Comparison of ENCODE assay signal across 10 mouse cellular contexts in the genomic region with DNA sequence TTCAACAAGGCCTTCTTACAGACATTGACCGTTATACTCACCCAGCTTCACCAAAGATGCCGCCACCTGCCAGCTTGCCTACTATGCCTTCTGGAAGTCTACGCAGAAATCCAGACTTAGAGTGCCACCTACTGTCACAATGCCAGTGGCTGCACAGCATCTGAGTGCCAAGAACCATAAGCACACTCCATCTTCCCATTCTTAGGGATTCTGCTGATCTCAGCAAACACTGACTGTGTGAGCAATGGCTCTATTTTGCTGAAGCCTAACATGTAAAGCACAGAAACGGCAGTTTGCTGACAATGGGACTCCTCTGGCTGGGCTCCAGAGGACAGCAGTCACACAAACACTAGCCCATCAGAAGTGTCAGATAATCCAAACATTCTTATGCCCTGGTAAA. TPM values are rescaled to one million over a fixed set of nuclear protein-coding genes. Genes with fewer than 3 reads are reported as not detected.
A peak's percentile ranks its signal among the peaks of the same experiment; 100 is the strongest.
DNase-seq lines count a peak whose midpoint lies in the region; ATAC-seq and TF ChIP-seq lines count a peak whose summit lies in the region.
"Had no signal": no experiment of that assay in that cellular context is flagged by ENCODE, and none has a peak within 500 bp of the region (broad histone marks: within the 10 kb centered on the region; RNA-seq: fewer than 3 reads in every experiment).

No protein-coding gene starts in this region.

- no peak overlapping the region for H3K9ac ChIP-seq in heart, postnatal 0 days (replicated peaks; ENCODE audit: low read depth, low read length)
- no peak overlapping the region for H3K9ac ChIP-seq in hindbrain, embryonic 13.5 days
- H3K9ac ChIP-seq: stomach, embryonic 15.5 days had no signal

- H3K27ac ChIP-seq in heart, postnatal 0 days (ENCODE audit: low read depth) = no peak overlapping the region
- H3K27ac ChIP-seq in hindbrain, embryonic 13.5 days = no peak overlapping the region
- H3K27ac ChIP-seq: stomach, embryonic 15.5 days had no signal

- peak; percentile 49 for TF ChIP-seq CTCF in heart, postnatal 0 days (IDR thresholded peaks at IDR 0.05; ENCODE audit: low read depth)

- intact Hi-C loops in heart, postnatal 36 days (cut with DNase I) = no loop called here
- intact Hi-C loops in left cerebral cortex, postnatal 25 days (cut with DNase I) = no loop called here

- H3K4me3 ChIP-seq in heart, postnatal 0 days (ENCODE audit: low read depth, low read length) = no peak overlapping the region
- H3K4me3 ChIP-seq in hindbrain, embryonic 13.5 days = no peak overlapping the region
- H3K4me3 ChIP-seq: stomach, embryonic 15.5 days had no signal

- no peaks in the 10 kb centered on the region for H3K27me3 ChIP-seq in heart, postnatal 0 days (ENCODE audit: control insufficient read depth, insufficient read depth, low read length)
- H3K27me3 ChIP-seq in hindbrain, embryonic 13.5 days = no peaks in the 10 kb centered on the region
- H3K27me3 ChIP-seq: stomach, embryonic 15.5 days had no signal

- 34% methylated on average over 4 of the region's 4 CpGs for WGBS in heart, postnatal 0 days
- 34% methylated on average over 4 of the region's 4 CpGs for WGBS in hindbrain, embryonic 13.5 days

- H3K4me2 ChIP-seq in heart, postnatal 0 days (ENCODE audit: low read depth, low read length) = no peak overlapping the region
- H3K4me2 ChIP-seq in hindbrain, embryonic 13.5 days = no peak overlapping the region
- H3K4me2 ChIP-seq: stomach, embryonic 15.5 days had no signal

- no peak for ATAC-seq in heart, postnatal 0 days (ENCODE audit: insufficient read depth, low read depth)
- ATAC-seq in common myeloid progenitor, adult 5-6 weeks (replicated peaks; ENCODE audit: low read depth, poor library complexity, severe bottlenecking) = peak; percentile 92
- ATAC-seq in hindbrain, embryonic 13.5 days (ENCODE audit: low FRiP score) = peak; percentile 74
- ATAC-seq in megakaryocyte-erythroid progenitor cell, adult 5-6 weeks (replicated peaks; ENCODE audit: low FRiP score, low TSS enrichment, poor library complexity, severe bottlenecking) = no peak

- TF ChIP-seq EP300 in heart, postnatal 0 days (IDR thresholded peaks at IDR 0.05; ENCODE audit: low read depth) = no peak

- peak; percentile 24 for DNase-seq in heart, postnatal 0 days (ENCODE audit: low spot score)
- no peak for DNase-seq in heart, postnatal 36 days
- DNase-seq in Muller cell, postnatal 12 days (ENCODE audit: inconsistent ontology term) = peak; percentile 38
- peak; percentile 50 to 82 for DNase-seq in left cerebral cortex, postnatal 25 days (ENCODE audit: low spot score in 2 of 2)
- DNase-seq in retina, adult 2 months (ENCODE audit: low read depth, low spot score) = peak; percentile 20

- H3K4me1 ChIP-seq in heart, postnatal 0 days (ENCODE audit: control insufficient read depth, insufficient read depth) = no peaks in the 10 kb centered on the region
- H3K4me1 ChIP-seq in hindbrain, embryonic 13.5 days (replicated peaks) = no peaks in the 10 kb centered on the region
- H3K4me1 ChIP-seq: stomach, embryonic 15.5 days had no signal

- no peaks in the 10 kb centered on the region for H3K36me3 ChIP-seq in heart, postnatal 0 days (replicated peaks; ENCODE audit: control insufficient read depth, insufficient read depth, low read length)
- no peaks in the 10 kb centered on the region for H3K36me3 ChIP-seq in hindbrain, embryonic 13.5 days
- H3K36me3 ChIP-seq: G1E; stomach, embryonic 15.5 days had no signal

- H3K9me3 ChIP-seq in heart, postnatal 0 days (replicated peaks; ENCODE audit: control insufficient read depth, low read length) = no peaks in the 10 kb centered on the region
- no peaks in the 10 kb centered on the region for H3K9me3 ChIP-seq in hindbrain, embryonic 13.5 days
- H3K9me3 ChIP-seq: G1E; stomach, embryonic 15.5 days had no signal

RNA-seq across cellular contexts. Expression of gene Olfr270, which starts 5.7 kb away (rescaled TPM):
- not detected in 2 replicates for total RNA-seq in heart, postnatal 0 days (2014; rRNA removed; ENCODE audit: low replicate concordance)
- not detected in 2 replicates for polyA plus RNA-seq in heart, postnatal 0 days (2015; fragmentation: Nextera tagmentation; extraction: Ambion mirVana)
- total RNA-seq in heart, postnatal 36 days (2021) = not detected
- not detected in 2 replicates for total RNA-seq in common myeloid progenitor, adult 5-6 weeks (2017)
- polyA plus RNA-seq in hindbrain, embryonic 13.5 days (2015; fragmentation: Nextera tagmentation; extraction: Ambion mirVana) = not detected in 2 replicates
- total RNA-seq in left cerebral cortex, postnatal 25 days (2021) = not detected
- total RNA-seq in megakaryocyte-erythroid progenitor cell, adult 5-6 weeks (2014; fragmentation: Nextera tagmentation) = not detected in 2 replicates
- not detected in 2 replicates for total RNA-seq in megakaryocyte-erythroid progenitor cell, adult 5-6 weeks (2017)
- polyA plus RNA-seq: G1E; stomach, embryonic 15.5 days had no signal

RNA-seq across cellular contexts. Expression of gene Nipsnap3a, which starts 30.4 kb away (rescaled TPM):
- total RNA-seq in heart, postnatal 0 days (2014; rRNA removed; ENCODE audit: low replicate concordance) = not detected in 2 replicates
- not detected in 2 replicates for polyA plus RNA-seq in heart, postnatal 0 days (2015; fragmentation: Nextera tagmentation; extraction: Ambion mirVana)
- total RNA-seq in heart, postnatal 36 days (2021) = not detected
- total RNA-seq in common myeloid progenitor, adult 5-6 weeks (2017) = not detected in 2 replicates
- polyA plus RNA-seq in hindbrain, embryonic 13.5 days (2015; fragmentation: Nextera tagmentation; extraction: Ambion mirVana) = not detected in 2 replicates
- not detected for total RNA-seq in left cerebral cortex, postnatal 25 days (2021)
- not detected in 2 replicates for total RNA-seq in megakaryocyte-erythroid progenitor cell, adult 5-6 weeks (2014; fragmentation: Nextera tagmentation)
- total RNA-seq in megakaryocyte-erythroid progenitor cell, adult 5-6 weeks (2017) = not detected in 2 replicates
- total RNA-seq: G1E had no signal
- polyA plus RNA-seq: G1E; stomach, embryonic 15.5 days had no signal

RNA-seq across cellular contexts. Expression of gene Olfr272, which starts 39.7 kb away (rescaled TPM):
- total RNA-seq in heart, postnatal 0 days (2014; rRNA removed; ENCODE audit: low replicate concordance) = not detected in 2 replicates
- polyA plus RNA-seq in heart, postnatal 0 days (2015; fragmentation: Nextera tagmentation; extraction: Ambion mirVana) = not detected in 2 replicates
- total RNA-seq in heart, postnatal 36 days (2021) = not detected
- not detected in 2 replicates for total RNA-seq in common myeloid progenitor, adult 5-6 weeks (2017)
- not detected in 2 replicates for polyA plus RNA-seq in hindbrain, embryonic 13.5 days (2015; fragmentation: Nextera tagmentation; extraction: Ambion mirVana)
- total RNA-seq in left cerebral cortex, postnatal 25 days (2021) = not detected
- not detected in 2 replicates for total RNA-seq in megakaryocyte-erythroid progenitor cell, adult 5-6 weeks (2014; fragmentation: Nextera tagmentation)
- total RNA-seq in megakaryocyte-erythroid progenitor cell, adult 5-6 weeks (2017) = not detected in 2 replicates
- total RNA-seq: G1E had no signal
- polyA plus RNA-seq: G1E; stomach, embryonic 15.5 days had no signal

RNA-seq across cellular contexts. Expression of gene Nipsnap3b, which starts 53.0 kb away (rescaled TPM):
- total RNA-seq in heart, postnatal 0 days (2014; rRNA removed; ENCODE audit: low replicate concordance) = 36.5 and 51.0 TPM in 2 replicates
- polyA plus RNA-seq in heart, postnatal 0 days (2015; fragmentation: Nextera tagmentation; extraction: Ambion mirVana) = 43.3 TPM in 2 replicates
- 1 to 10 TPM; 5.3 to 6.9 TPM for total RNA-seq in heart, postnatal 36 days (2021)
- total RNA-seq in common myeloid progenitor, adult 5-6 weeks (2017) = 47.3 and 55.3 TPM in 2 replicates
- polyA plus RNA-seq in hindbrain, embryonic 13.5 days (2015; fragmentation: Nextera tagmentation; extraction: Ambion mirVana) = 172 and 173 TPM in 2 replicates
- 10 to 100 TPM; 12.1 to 12.6 TPM for total RNA-seq in left cerebral cortex, postnatal 25 days (2021)
- 36.5 and 49.2 TPM in 2 replicates for total RNA-seq in megakaryocyte-erythroid progenitor cell, adult 5-6 weeks (2014; fragmentation: Nextera tagmentation)
- total RNA-seq in megakaryocyte-erythroid progenitor cell, adult 5-6 weeks (2017) = 26.5 and 56.3 TPM in 2 replicates

Comparison
In these comparisons a context has a peak if more than half of its experiments do, and no peak if none do; other contexts are left out.
1. DNase-seq: peak in heart, postnatal 0 days (single experiment), Muller cell, postnatal 12 days (single experiment), left cerebral cortex, postnatal 25 days (2 of 2) and retina, adult 2 months (single experiment); none in heart, postnatal 36 days (0 of 2).
2. ATAC-seq: peak in common myeloid progenitor, adult 5-6 weeks (single experiment) and hindbrain, embryonic 13.5 days (single experiment); none in heart, postnatal 0 days (single experiment) and megakaryocyte-erythroid progenitor cell, adult 5-6 weeks (single experiment).